Mouse (Mus musculus) v-Abl transformed pro-B cells (cell line): ENCODE results near the gene Zbtb43.

ENCODE experiments used
- in situ Hi-C, 2 experiments: fragments of 400-800 bp; cut with MboI; formaldehyde crosslinking; loops; one replicate each; pipeline ENCODE4 v1.15.1; 2025; ENCODE audit not compliant: unreplicated experiment in 2 of 2

Gene Zbtb43

DNA sequence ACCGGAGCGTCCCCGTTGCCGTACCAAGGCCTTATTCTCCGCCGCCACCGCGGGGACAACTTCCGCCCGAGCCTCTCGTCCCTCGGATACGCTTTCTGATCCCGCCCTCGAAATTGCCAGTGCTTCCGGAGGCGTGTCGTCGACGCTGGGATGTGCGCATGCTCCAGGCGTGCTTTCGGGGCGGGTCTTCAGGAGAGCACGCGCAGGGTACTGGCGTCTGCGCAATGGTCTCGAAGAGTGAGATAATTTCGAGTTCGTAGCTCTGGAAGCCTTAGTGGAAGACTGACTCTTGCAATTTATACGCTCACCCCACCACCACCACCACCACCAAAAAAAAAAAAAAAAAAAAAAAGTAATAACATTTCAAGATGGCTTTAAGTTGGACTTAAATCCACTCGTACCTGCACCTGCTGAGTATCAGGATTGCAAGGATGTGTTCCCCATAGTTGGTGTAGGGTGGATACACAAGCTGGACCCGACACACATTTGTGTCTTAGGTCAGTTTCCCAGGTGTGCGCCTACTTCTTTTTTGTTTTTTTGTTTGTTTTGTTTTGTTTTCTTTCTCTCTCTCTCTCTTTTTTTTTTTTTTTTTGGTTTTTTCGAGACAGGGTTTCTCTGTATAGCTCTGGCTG lies at the start of gene Zbtb43:
TSS of gene Zbtb43 (minus strand) at position 94 of the 632 bp plus-strand sequence.
- in situ Hi-C loops: no loop called here

DNA sequence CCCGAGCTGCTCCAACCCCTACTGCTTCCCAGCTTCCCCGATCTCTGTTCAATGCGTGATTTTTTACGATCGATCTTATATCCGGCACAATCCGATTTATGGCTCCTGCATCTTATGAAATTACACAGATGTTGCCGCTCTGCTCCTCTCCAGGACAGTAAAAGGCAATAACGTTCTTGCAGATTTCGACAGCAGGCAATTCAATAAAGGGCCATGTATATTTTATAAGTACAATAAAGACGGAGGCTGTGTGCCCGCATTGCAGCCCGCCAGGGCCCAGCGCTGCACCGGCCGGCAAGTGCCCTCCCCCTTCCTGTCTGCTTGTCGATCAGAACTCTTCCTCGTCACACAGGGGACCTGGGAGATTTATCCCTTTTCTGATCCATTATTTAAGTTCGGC lies 47.5 kb upstream of the Zbtb43 start:
- in situ Hi-C loops: no loop called here

DNA sequence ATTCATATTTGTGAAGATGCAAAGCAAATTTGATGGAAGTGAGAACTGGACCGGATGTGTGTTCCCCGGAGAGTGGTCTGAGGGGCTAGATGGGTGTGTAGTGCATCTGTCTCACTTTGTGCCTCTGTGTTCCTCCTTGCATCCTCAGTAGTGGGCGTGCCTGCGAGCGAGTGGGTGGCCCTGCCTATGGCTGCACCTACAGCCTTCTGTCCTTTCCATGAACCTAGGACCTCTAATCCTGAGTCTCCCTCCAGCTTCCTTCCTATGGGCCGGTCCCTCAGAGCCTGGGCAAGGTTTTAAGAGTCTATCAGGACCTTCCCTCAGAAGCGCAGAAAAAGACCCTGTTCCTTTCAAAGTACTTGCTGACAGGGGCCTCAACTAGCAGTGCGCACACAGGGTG lies 47.1 kb upstream of the Zbtb43 start:
- in situ Hi-C loops: no loop called here

DNA sequence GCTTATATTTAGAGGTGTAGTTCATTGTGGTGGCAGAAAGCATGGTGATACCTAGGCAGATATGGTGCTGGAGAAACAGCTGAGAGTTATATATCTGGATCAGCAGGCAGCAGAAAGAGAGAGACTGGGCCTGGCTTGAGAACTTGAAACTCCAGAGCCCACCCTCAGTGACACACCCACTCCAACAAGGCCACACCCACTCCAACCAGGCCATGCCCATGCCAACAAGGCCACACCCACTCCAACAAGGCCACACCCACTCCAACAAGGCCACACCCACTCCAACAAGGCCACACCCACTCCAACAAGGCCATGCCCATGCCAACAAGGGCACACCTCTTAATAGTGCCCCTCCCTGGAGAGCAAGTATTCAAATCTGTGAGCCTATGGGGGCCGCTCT lies 42.4 kb upstream of the Zbtb43 start:
- in situ Hi-C loops: no loop called here

DNA sequence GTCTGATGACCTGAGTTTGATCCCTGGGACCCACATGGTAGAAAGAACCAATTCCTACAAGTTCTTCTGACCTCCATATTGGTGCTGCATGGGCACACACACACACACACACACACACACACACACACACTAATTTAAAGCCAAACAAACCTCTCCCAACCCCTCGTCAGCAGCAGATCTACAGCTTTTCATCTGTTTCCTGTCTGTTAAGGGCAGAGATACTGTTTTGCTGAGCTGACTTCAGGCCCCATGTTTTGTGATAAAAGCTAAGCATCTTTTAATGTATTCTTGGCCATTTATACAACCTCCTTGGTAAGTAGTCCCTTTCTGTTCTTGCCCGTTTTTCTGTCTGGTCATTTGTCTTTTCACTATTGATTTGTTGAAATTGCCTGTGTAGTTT lies 34.2 kb upstream of the Zbtb43 start:
- in situ Hi-C loops: no loop called here

DNA sequence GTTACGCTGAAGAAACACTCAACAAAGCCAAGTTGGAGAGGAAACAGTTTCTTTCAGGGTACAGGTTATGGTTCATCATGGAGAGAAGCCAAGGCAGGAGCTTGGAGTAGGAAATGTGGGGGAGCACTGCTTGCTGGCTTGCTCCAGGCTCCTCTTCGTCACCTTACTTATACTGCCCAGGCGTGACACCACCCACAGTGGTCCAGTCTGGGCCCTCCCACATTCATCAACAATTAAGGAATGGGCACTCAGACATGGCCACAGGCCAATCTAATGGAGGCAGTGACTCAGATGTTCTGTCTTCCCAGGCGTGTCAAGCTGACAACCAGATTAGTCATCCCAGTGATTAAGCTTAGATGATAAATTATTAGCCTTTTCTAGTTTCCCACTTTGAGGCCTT lies 29.9 kb upstream of the Zbtb43 start:
- in situ Hi-C loops: loop anchor here in 1 of 2 experiments (25.0 kb wide), 1 partner anchor 489 kb away; no protein-coding TSS in a partner anchor

DNA sequence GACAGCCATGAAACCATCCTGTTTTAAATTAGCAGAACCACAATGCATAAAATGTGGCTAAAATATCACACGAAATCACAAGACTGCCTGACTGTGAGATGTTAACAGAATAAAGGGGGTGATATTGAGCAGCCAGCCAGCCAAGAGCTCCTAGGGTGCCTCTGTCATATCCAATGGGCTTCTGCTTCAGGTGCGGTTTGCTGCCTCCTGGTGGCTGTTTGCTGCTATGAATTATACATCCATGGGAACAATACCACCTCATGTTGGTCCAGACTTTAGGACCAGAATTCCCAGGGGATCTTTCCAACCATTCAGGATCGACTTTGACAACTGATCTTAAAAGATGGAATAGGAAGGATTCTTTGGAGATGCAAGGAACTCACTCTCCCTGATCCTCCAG lies 27.3 kb upstream of the Zbtb43 start:
- in situ Hi-C loops: loop anchor here in 1 of 2 experiments (25.0 kb wide), 1 partner anchor 492 kb away; no protein-coding TSS in a partner anchor

DNA sequence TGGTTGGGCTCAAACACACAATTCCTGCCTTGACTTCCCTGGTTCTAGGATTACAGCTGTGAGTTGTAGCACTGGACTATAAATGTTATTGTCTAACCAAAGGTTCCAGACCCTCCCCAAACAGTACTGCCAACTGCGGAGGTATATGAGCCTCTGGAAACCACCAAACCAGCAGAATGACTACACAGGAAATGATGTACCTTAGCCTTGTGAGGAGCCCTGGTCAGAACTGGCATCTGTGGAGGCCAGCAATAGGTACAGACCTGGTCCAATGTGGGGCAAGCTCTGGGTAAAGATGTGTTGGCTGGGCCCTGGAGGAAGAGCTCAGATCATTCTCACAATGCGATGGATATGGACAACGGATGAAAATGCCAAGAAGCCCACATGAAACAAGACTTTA lies 23.7 kb upstream of the Zbtb43 start:
- in situ Hi-C loops: loop anchor here (5.0 to 25.0 kb wide), 3 partner anchors 65 to 495 kb away; no protein-coding TSS in a partner anchor

DNA sequence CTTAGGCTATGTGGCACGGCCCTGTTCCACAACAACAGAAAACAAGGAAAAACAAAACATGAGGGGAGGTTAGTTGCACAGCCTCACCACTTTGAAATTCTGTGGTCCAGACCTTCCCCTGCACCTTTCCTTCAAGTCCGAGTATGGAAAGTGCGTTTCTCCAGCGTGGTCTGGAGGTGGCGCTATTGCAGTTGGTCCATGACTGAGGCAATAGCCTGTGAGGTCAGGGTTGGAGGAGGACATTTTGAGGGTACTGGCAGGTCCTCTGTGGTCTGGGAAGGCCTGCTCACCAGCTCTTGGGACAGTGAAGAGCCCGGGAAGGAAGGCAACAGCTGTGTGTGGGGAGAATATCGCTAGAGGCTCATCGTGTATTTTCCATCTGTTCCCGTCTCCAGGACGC lies 21.2 kb upstream of the Zbtb43 start:
- in situ Hi-C loops: loop anchor here (5.0 to 25.0 kb wide), 3 partner anchors 68 to 498 kb away; no protein-coding TSS in a partner anchor

DNA sequence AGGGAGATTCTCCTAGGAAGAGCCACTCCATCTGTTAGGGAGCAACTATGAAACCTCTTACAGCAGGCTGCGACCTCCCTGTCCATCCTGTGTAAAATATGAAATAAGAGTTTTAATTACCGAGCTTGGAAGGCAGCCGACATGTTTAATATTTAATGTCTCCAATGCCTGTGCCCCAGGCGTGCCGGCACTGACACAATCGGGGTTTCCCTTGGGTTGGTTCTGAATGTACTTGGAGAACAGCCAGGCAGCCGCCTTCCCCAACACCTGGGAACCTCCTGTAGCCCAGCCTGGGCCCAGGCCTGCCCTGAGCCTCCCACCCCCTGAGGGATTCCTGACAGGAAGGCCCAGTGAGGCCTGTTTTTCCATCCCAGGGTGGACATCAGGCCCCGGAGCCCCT lies 19.0 kb upstream of the Zbtb43 start:
- in situ Hi-C loops: loop anchor here (5.0 to 25.0 kb wide), 3 partner anchors 70 to 500 kb away; no protein-coding TSS in a partner anchor

DNA sequence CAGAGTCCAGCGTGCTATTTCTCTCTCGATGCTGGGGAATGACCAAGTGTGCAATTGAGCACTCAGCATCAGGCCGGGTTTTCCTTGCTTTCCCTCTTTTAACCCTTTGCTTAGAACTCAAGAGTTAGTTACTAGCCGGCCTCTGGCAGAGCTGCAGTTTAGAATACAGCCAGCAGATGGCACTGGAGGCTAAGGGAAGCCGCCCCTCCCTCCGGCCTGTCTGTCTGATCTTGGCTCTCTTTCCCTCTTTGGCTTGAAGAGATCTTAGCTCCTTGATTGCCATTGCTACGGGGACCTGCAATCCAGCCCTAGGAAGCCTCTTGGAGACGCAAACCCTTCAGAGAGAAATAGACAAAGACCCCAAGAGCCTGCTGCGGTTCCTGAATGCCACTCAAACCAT lies 18.5 kb upstream of the Zbtb43 start:
- in situ Hi-C loops: loop anchor here (5.0 to 25.0 kb wide), 3 partner anchors 70 to 500 kb away; no protein-coding TSS in a partner anchor

DNA sequence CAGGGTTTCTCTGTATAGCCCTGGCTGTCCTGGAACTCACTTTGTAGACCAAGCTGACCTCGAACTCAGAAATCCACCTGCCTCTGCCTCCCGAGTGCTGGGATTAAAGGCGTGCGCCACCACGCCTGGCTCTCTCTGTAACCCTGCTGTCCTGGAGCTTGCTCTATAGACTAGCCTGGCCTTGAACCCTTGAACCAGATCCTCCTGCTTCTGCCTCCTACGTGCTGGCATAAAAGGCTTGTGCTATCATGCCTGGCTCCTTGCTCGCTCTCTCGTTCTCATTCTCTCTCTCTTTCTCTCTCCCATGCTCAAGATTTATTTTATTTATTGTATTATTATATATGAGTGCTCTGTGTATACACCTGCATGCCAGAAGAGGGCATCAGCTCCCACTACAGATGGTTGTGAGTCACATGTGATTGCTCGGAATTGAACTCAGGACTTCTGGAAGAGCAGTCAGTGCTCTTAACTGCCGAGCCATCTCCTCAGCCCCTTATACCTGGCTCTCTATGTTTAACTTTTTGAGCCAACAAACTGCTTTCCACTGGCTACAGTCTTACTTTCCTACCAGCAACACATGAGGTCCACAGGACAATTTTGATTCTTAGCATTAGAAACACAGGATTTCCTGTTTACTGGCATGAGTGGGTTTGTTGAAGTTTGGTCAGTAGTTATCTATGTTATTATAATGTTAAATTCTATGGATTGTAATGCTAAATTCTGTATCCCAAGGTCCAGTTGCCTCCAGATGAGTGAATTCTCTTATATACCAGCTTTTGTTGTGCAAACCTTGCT lies 9.8 kb upstream of the Zbtb43 start:
- in situ Hi-C loops: loop anchor here in 1 of 2 experiments (25.0 kb wide), 1 partner anchor 509 kb away; no protein-coding TSS in a partner anchor

DNA sequence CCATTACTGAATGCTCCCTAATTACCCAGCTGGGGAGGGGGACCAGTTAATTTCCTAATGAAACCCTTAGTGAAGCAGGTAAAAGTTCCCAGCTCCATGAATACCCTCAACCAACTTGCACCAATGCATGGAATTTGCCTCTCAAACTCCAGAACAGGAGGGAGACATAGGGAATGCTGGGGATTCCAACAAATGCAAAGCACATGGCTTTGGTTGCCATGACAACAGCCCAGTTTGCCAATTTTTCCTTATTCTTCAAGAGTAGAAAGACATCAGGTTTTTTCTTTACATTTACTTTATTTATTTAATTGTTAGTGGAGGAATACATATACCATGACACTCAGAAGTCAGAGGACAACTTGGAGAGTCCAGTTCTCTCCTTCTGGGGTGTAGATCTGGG lies 7.6 kb upstream of the Zbtb43 start:
- in situ Hi-C loops: loop anchor here in 1 of 2 experiments (25.0 kb wide), 1 partner anchor 511 kb away; no protein-coding TSS in a partner anchor

DNA sequence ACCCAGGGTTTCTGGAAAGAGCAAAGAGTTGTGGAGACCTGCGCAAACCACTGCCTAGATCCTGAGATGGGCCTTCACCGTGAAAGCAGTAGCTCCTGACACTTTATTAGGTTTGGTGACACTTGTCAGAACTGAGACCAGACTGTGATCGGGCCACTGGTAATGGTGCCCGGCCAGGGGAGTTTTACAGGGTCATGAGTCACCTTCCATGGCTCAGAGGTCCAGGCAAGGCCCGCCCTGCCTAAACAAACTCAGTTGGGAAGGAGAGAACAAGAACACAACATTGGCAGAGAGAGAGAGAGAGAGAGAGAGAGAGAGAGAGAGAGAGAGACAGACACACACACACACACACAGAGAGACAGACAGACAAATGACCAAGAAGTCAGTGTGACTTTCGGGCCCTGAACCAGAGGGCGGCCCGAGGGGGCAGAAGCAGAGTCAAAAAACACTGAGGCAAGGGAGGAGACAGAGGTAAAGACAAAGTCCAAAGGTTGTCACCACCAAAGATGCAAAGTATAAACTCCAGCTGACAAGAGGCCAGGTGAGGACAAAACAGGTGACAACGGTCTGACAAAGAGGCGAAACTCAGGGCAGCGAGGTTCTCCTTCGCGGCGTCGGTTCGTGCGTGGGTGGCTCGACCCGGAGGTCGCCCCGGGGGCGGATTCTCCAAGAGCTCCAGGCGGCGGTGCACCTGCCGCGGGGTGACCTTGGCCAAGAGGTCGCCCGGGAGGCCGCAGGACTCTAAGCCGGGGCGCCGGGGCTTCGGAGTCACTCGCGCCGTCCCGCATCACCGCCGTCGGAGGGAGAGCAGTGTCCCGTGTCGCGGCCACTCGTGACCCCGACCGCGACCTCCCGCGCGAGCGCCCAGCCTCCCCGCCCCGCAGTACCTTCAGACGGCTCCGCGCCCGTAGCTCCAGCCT lies 553 bp downstream of the Zbtb43 start:
- in situ Hi-C loops: no loop called here

DNA sequence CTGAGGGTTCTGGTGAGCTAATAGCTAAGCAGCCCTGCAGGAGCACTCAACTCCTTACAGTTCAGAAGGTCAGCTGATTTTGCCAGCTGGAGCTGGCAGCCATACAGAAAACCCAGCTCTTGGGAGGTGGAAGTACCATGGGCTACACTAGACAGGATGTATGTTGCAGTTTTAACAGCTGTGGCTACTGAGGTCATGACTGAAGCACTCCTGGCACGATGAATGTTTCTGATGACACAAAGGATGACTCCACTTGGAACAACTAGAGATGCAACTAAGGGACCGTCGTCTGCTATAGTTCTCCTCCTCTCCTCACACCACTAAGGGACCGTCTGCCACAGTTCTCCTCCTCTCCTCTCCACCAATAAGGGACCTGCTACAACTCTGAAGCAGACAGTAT lies 2.4 kb downstream of the Zbtb43 start:
- in situ Hi-C loops: no loop called here

DNA sequence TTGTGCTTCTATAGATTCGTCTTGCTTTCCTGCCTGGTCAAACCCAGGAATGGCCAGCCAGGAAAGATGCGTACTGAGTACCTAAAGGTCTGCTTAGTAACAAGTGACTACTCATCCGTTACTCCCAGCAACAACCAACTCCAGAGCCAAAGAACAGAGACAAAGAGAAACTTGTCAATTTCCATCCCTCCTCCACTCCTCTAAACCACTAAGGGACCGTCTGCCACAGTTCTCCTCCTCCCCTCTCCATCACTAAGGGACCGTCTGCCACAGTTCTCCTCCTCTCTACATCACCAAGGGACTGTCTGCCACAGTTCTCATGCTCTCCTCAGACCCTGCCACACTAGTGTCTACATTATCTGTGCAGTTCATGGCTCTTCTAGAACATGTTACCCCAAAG lies 3.1 kb downstream of the Zbtb43 start:
- in situ Hi-C loops: no loop called here

DNA sequence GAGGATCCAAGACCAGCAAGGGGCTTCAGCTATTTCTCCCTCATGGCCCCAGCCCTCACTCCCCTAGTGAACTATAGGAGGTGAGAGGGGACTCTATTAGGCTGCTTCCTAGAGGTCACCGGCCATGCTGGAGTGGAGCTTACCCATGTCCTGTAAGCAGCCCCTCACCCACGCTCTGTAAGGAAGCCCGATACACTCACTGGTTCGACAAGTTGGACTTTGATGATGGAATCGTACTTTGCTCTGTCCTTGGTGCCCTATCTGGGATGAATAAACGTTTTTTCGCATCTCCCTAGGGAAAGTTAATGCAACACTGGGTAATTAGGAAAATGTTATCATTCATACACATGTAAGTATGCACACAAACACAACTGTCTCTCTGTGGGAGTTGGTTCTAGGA lies 6.3 kb downstream of the Zbtb43 start:
- in situ Hi-C loops: no loop called here

DNA sequence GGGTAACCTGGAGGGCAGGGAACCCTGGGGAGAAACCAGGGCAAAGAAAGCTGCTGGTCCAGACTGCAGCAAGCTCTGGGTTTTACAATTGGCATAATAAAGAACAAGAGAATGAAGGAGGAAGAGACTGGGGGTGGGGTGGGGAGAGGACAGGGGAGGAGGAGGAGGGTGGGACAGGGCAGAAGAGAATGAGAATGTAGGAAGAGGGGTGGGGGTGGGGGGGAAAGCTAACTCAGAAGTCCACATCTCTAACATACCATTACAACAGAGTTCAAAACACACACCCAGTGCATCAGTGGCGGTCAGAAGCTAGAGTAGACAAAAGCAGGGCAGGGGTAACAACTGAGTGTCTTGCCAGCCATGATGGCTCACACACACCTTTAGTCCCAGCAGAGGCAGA lies 7.3 kb downstream of the Zbtb43 start:
- in situ Hi-C loops: no loop called here

DNA sequence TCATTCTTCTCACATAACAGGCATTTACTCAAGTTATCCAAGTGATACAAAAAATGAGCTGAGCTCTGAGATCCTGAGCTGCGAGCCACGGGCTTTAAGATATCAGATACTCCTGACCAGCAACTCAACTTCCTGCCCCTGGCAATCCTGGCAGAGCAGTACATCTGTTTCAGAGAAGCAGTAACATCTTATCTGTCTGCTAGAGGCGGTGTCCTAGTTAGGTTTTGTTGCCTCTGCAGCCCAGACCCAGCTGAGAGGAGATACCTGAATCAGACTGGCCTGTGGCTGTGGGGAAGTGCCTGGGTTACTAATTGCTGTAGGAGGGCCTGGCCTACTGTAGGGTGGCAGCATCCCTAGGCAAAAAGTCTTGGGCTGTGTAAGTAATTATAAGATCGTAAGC lies 8.7 kb downstream of the Zbtb43 start:
- in situ Hi-C loops: no loop called here

DNA sequence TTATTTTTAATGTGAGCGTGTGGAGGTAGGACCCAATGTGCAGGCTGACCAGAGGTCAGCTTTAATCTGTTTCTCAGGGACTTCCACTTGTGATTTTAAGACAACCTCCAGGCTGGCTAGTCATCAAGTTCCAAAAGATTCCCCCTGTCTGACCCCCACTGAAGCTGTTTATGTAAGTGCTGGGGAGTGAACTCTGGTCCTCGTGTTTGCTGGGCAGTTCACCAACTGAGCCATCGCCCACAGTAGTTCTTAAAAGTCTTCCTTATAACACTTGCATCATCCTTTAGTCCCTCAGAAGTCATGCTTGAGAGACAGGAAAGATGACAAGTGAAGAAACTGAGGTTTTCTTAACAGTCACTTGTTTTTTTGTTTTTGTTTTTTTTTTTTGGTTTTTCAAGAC lies 11.7 kb downstream of the Zbtb43 start:
- in situ Hi-C loops: no loop called here

DNA sequence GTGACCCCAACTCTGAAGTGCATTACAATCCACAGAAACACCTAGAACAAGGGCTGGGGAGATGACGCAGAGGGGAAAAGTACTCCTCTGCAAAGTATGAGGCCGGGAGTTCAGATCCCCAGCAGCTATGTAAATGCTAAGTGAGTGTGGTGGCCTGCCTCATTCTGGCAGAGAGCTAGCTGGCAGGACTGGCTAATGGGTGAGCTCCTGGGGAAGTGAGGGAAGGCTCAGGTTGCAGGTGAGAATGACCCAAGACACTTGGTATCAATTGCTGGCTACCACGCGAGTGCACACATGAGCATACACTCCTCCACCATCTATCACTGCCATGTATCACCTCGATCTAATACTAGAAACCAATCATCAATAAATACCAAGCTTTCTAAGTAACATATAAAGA lies 12.1 kb downstream of the Zbtb43 start:
- in situ Hi-C loops: no loop called here
